Mouse (Mus musculus): Measurements from ENCODE around the gene Gm5416.
"Not testable (repeated sequence)": the region's sequence is repeated elsewhere in the genome, so short reads cannot be mapped to it uniquely, and the experiment has no call there.

Gm5416 gene

GRCm38 (mm10) chr16:36209967-36210453 is at the start of gene Gm5416:
Gene Gm5416 (plus strand): TSS chr16:36210403.
- DNase-seq (ENCODE audit: low read depth, low spot score): no peak

- DNase-seq (ENCODE audit: low read depth, low spot score): not testable (repeated sequence)
Observed at GRCm38 (mm10) chr16:36167841-36168240, 42.4 kb upstream of the Gm5416 start.

GRCm38 (mm10) chr16:36176108-36176507 is 34.1 kb upstream of the Gm5416 start:
- DNase-seq (ENCODE audit: low read depth, low spot score): no peak

GRCm38 (mm10) chr16:36179910-36180309 is 30.3 kb upstream of the Gm5416 start:
- DNase-seq (ENCODE audit: low read depth, low spot score): no peak

GRCm38 (mm10) chr16:36183912-36184311 is 26.3 kb upstream of the Gm5416 start, which contains the start of gene Gm5483:
Gene Gm5483 (plus strand): TSS chr16:36184212.
- not testable (repeated sequence) for DNase-seq (ENCODE audit: low read depth, low spot score)

GRCm38 (mm10) chr16:36199226-36199625 is 11.0 kb upstream of the Gm5416 start:
- DNase-seq (ENCODE audit: low read depth, low spot score): peak; percentile 1

GRCm38 (mm10) chr16:36203846-36204245 is 6.4 kb upstream of the Gm5416 start:
- DNase-seq (ENCODE audit: low read depth, low spot score): no peak

- not testable (repeated sequence) for DNase-seq (ENCODE audit: low read depth, low spot score)
Observed at GRCm38 (mm10) chr16:36205684-36206083, 4.5 kb upstream of the Gm5416 start.

- DNase-seq (ENCODE audit: low read depth, low spot score): not testable (repeated sequence)
Observed at GRCm38 (mm10) chr16:36221168-36221567, 11.0 kb downstream of the Gm5416 start, which contains the start of gene 2010005H15Rik. Gene 2010005H15Rik (plus strand): TSS chr16:36221468.

GRCm38 (mm10) chr16:36260585-36260984 is 50.4 kb downstream of the Gm5416 start:
- not testable (repeated sequence) for DNase-seq (ENCODE audit: low read depth, low spot score)

Data from mesoderm, embryonic 11.5 days (tissue).